9 mouse cellular contexts compared by ENCODE assay signal in genomic region chr11:95383331-95383986, GRCm38 (mm10). TPM values are rescaled to one million over a fixed set of nuclear protein-coding genes. Genes with fewer than 3 reads are reported as not detected.
DNase-seq lines count a peak whose midpoint lies in the region; ATAC-seq and TF ChIP-seq lines count a peak whose summit lies in the region.
"Had no signal": no experiment of that assay in that cellular context is flagged by ENCODE, and none has a peak within 500 bp of the region (broad histone marks: within the 10 kb centered on the region; RNA-seq: fewer than 3 reads in every experiment).

No protein-coding gene starts in this region.

- no peak for TF ChIP-seq CTCF in liver, embryonic 14.5 days (IDR thresholded peaks at IDR 0.05; ENCODE audit: low read depth)

- no peaks in the 10 kb centered on the region for H3K27me3 ChIP-seq in kidney, embryonic 16.5 days (ENCODE audit: insufficient read depth, low read length)
- H3K27me3 ChIP-seq in liver, embryonic 14.5 days (ENCODE audit: control insufficient read depth, insufficient read depth, low read length): no peaks in the 10 kb centered on the region
- H3K27me3 ChIP-seq: intestine, embryonic 15.5 days; Patski had no signal

- no peak for ATAC-seq in kidney, embryonic 16.5 days (ENCODE audit: low FRiP score, low TSS enrichment)
- ATAC-seq in liver, embryonic 14.5 days (ENCODE audit: insufficient read depth): no peak

- no peak overlapping the region for H3K27ac ChIP-seq in kidney, embryonic 16.5 days (ENCODE audit: low read length)
- H3K27ac ChIP-seq in liver, embryonic 14.5 days: peak overlapping the region; percentile 53
- H3K27ac ChIP-seq: intestine, embryonic 15.5 days had no signal

- H3K4me2 ChIP-seq in kidney, embryonic 16.5 days (replicated peaks; ENCODE audit: low read depth, low read length): no peak overlapping the region
- H3K4me2 ChIP-seq in liver, embryonic 14.5 days (ENCODE audit: low read depth): peak overlapping the region; percentile 87

- H3K4me1 ChIP-seq in kidney, embryonic 16.5 days (ENCODE audit: insufficient read depth, low read length): peaks cover 8% of the 10 kb centered on the region
- H3K4me1 ChIP-seq in liver, embryonic 14.5 days (replicated peaks; ENCODE audit: control insufficient read depth in 2 of 2, insufficient read depth in 2 of 2, low read length in 1 of 2): peaks cover 11 to 12% of the 10 kb centered on the region in 2 experiments

- H3K9me3 ChIP-seq in kidney, embryonic 16.5 days (ENCODE audit: low read length): no peaks in the 10 kb centered on the region
- no peaks in the 10 kb centered on the region for H3K9me3 ChIP-seq in liver, embryonic 14.5 days (ENCODE audit: control insufficient read depth, low read length)
- H3K9me3 ChIP-seq: intestine, embryonic 15.5 days had no signal

- H3K9ac ChIP-seq in kidney, embryonic 16.5 days (replicated peaks; ENCODE audit: low read length): no peak overlapping the region
- no peak overlapping the region for H3K9ac ChIP-seq in liver, embryonic 14.5 days (replicated peaks)
- H3K9ac ChIP-seq: intestine, embryonic 15.5 days had no signal

- no peak for TF ChIP-seq EP300 in liver, embryonic 14.5 days (IDR thresholded peaks at IDR 0.05; ENCODE audit: low read depth)

- H3K4me3 ChIP-seq in kidney, embryonic 16.5 days (ENCODE audit: low read length): no peak overlapping the region
- H3K4me3 ChIP-seq in liver, embryonic 14.5 days (ENCODE audit: insufficient read depth in 1 of 2, low read depth in 2 of 2, low read length in 2 of 2): peak overlapping the region in 1 of 2 experiments; percentile 82; a peak in 2 of 4 replicates

- peaks cover 17% of the 10 kb centered on the region for H3K36me3 ChIP-seq in kidney, embryonic 16.5 days (ENCODE audit: insufficient read depth, low read length)
- peaks cover 43% of the 10 kb centered on the region for H3K36me3 ChIP-seq in liver, embryonic 14.5 days (replicated peaks; ENCODE audit: control insufficient read depth, insufficient read depth, low read depth)

- DNase-seq in kidney, adult 9 months: peak; percentile 39
- DNase-seq in NIH3T3 (ENCODE audit: low read depth) (peak; percentile 33), MN1 (ENCODE audit: low spot score) (no peak)
- DNase-seq in heart, adult 8-10 months (ENCODE audit: low spot score): peak; percentile 69
- DNase-seq in liver, embryonic 14.5 days (ENCODE audit: low read depth in 3 of 3, low spot score in 3 of 3): no peak
- no peak for DNase-seq in urinary bladder, postnatal 10 days (ENCODE audit: low spot score)

- 84% methylated on average over 5 of the region's 5 CpGs for WGBS in kidney, embryonic 16.5 days
- 71% methylated on average over 5 of the region's 5 CpGs for WGBS in liver, embryonic 14.5 days (ENCODE audit: insufficient replicate concordance)

RNA-seq across cellular contexts. Expression of gene Slc35b1, which starts 1.0 kb away (rescaled TPM):
- 99.2 and 102 TPM in 2 replicates for polyA plus RNA-seq in kidney, embryonic 16.5 days (2015; fragmentation: Nextera tagmentation; extraction: Ambion mirVana)
- total RNA-seq in heart, adult 8-10 months (2022): 10 to 100 TPM; 35.4 to 42.2 (median 36.5) TPM
- 24.1 and 24.6 TPM in 2 replicates for polyA plus RNA-seq in liver, embryonic 14.5 days (2012; rRNA removed)
- polyA plus RNA-seq in liver, embryonic 14.5 days (2014; fragmentation: Nextera tagmentation; extraction: Ambion mirVana): 37.4 and 44.9 TPM in 2 replicates

RNA-seq across cellular contexts. Expression of gene Spop, which starts 30.4 kb away (rescaled TPM):
- polyA plus RNA-seq in kidney, embryonic 16.5 days (2015; fragmentation: Nextera tagmentation; extraction: Ambion mirVana): 141 and 155 TPM in 2 replicates
- 100 to 1,000 TPM; 159 to 184 (median 160) TPM for total RNA-seq in heart, adult 8-10 months (2022)
- polyA plus RNA-seq in liver, embryonic 14.5 days (2012; rRNA removed): 18.8 and 22.0 TPM in 2 replicates
- 31.8 and 36.2 TPM in 2 replicates for polyA plus RNA-seq in liver, embryonic 14.5 days (2014; fragmentation: Nextera tagmentation; extraction: Ambion mirVana)

RNA-seq across cellular contexts. Expression of gene Fam117a, which starts 46.6 kb away (rescaled TPM):
- 9.9 and 10.1 TPM in 2 replicates for polyA plus RNA-seq in kidney, embryonic 16.5 days (2015; fragmentation: Nextera tagmentation; extraction: Ambion mirVana)
- 1 to 10 TPM; 5.1 to 6.6 (median 6.0) TPM for total RNA-seq in heart, adult 8-10 months (2022)
- polyA plus RNA-seq in liver, embryonic 14.5 days (2012; rRNA removed): 103 and 114 TPM in 2 replicates
- polyA plus RNA-seq in liver, embryonic 14.5 days (2014; fragmentation: Nextera tagmentation; extraction: Ambion mirVana): 71.6 and 80.9 TPM in 2 replicates

Comparison
In these comparisons a context has a peak if more than half of its experiments do, and no peak if none do; other contexts are left out.
1. DNase-seq: peak in kidney, adult 9 months (single experiment), NIH3T3 (single experiment) and heart, adult 8-10 months (single experiment); none in liver, embryonic 14.5 days (0 of 3), urinary bladder, postnatal 10 days (single experiment) and MN1 (single experiment).